Mouse (Mus musculus) megakaryocyte, embryonic 14.5 days (primary cell): ENCODE data around the gene Raph1. TPM values are rescaled to one million over a fixed set of nuclear protein-coding genes. Genes with fewer than 3 reads are reported as not detected.

Experiments used
- H3K27me3 ChIP-seq: replicated peaks from 2 replicates; pipeline ENCODE3; 2012; ENCODE audit warnings: inconsistent platforms
- H3K36me3 ChIP-seq: replicated peaks from 2 replicates; pipeline ENCODE3; 2012; ENCODE audit warnings: low read length, inconsistent platforms, mixed read lengths
- H3K4me1 ChIP-seq: 2 replicates; pipeline ENCODE4 v1.6.1; 2012; ENCODE audit warnings: inconsistent platforms
- H3K4me3 ChIP-seq: replicated peaks from 2 replicates; pipeline ENCODE3; 2012; ENCODE audit warnings: moderate library complexity, mild to moderate bottlenecking, inconsistent platforms
- H3K9me3 ChIP-seq: 2 replicates; pipeline ENCODE4 v1.6.1; 2012; ENCODE audit warnings: inconsistent platforms
- FLI1 ChIP-seq: IDR thresholded peaks from 2 replicates; pipeline ENCODE4 v1.6.1; 2012; ENCODE audit warnings: low read length, inconsistent platforms, mixed read lengths
- GATA1 ChIP-seq: IDR thresholded peaks from 3 replicates; pipeline ENCODE4 v1.6.1; 2012; ENCODE audit warnings: mixed read lengths, low read length, inconsistent platforms, borderline replicate concordance
- polyA plus RNA-seq: library from polyadenylated mRNA; stranded (reverse); fragments of >175 nt; gene quantifications from 2 replicates; pipeline ENCODE4 v1.2.3, GENCODE M21; 2012; ENCODE audit warnings: low replicate concordance; ENCODE audit not compliant: insufficient read depth

The Raph1 gene
- polyA plus RNA-seq, 1 experiment = 4.9 TPM

DNA sequence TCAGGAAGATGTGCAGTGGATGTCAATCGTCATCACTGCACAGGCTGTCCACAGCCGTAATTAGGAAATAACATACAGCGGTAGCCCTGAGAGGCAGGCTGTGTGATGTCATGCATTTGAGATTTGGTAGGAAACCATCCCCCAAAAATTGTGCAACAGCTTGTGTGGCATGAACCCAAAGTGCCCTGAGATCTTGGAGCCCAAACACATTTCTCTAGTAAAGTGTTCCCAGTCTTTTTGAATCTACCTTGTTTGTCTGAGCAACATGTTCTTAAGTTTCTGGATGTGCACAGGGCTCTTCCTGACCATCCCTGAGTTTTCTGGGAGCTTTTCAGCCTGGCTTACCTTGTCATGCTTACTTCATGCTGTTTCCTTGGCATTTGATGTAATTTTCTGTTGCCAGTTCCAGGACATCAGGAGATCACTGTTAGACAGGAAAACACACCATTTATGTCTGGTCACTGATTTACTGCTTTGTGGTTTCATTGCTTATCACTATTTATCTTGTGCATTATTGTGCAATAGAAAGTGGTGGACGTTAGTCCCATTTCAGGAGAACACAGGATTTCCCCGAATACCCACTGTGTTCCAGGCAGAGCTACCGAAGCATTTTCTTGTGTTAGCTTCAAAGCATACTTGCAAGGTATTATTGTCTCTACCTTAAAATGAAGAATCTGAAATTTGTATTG, 32.3 kb upstream of the Raph1 start:
- TF ChIP-seq FLI1 = no peak
- no peak for TF ChIP-seq GATA1
- Histone ChIP-seq H3K4me1 (no peaks in the 10 kb centered on the region), H3K9me3 (no peaks in the 10 kb centered on the region), H3K4me3 (no peak overlapping the region), H3K27me3 (no peaks in the 10 kb centered on the region), H3K36me3 (no peaks in the 10 kb centered on the region)

DNA sequence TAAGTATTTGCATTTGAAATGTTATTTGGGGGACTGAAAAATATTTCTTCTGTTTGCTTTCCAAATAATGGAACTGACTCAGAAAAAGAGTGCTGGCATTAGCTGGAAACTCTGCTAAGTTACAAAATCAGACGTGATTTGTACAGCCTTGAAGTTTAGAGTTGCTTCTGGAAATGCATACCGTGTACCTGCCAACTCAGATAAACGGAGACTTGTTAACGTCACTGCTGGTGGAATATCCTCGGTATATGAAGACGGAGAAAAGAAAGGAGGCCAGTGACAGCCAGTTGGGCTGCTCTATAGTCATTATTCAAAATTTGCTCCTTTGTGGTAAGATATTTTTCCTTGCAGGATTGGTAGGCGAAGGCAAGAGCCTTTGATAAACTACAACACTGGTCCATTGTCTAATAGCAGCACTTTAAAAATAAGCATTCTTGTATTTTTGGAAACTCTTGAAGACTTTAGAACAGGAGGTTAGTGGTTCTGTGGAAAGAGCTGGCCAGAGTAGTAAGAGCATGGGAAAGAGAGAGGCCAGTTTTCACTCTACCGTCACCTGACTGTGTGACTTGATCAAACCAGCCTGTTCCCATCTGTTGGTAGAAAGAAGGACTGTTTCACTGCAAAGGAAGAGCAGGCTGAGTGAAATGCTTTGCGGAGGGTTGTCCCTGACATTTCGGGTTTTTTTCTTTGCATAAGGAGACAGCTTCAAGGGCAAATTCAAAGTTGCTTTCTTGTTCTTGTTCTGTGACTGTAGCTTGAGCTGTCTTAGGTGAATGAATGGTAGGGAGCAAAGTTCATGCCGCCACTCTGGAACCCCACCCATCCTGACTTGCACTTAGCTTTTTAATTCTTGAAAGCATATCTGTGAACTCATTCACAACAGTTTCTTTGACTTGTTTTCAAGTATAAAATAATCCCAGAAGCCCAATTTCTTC, 29.7 kb upstream of the Raph1 start:
- TF ChIP-seq GATA1 (no peak), FLI1 (no peak)
- Histone ChIP-seq H3K27me3 (no peaks in the 10 kb centered on the region), H3K4me1 (no peaks in the 10 kb centered on the region), H3K4me3 (no peak overlapping the region), H3K9me3 (no peaks in the 10 kb centered on the region), H3K36me3 (no peaks in the 10 kb centered on the region)

GRCm38 (mm10) chr1:60593101-60593500, 26.2 kb upstream of the Raph1 start:
- Histone ChIP-seq H3K4me3 (no peak overlapping the region), H3K27me3 (no peaks in the 10 kb centered on the region), H3K36me3 (no peaks in the 10 kb centered on the region), H3K9me3 (peaks cover 7% of the 10 kb centered on the region), H3K4me1 (0 out of 2 replicates have a peak, but pooled peaks cover 3% of the 10 kb centered on the region)
- TF ChIP-seq FLI1 (no peak), GATA1 (no peak)

GRCm38 (mm10) chr1:60588887-60589629, 22.2 kb upstream of the Raph1 start:
- no peak for TF ChIP-seq GATA1
- no peak for TF ChIP-seq FLI1
- Histone ChIP-seq H3K4me3 (no peak overlapping the region), H3K9me3 (peaks cover 16% of the 10 kb centered on the region), H3K27me3 (no peaks in the 10 kb centered on the region), H3K36me3 (no peaks in the 10 kb centered on the region), H3K4me1 (0 out of 2 replicates have a peak, but pooled peaks cover 3% of the 10 kb centered on the region)

- Histone ChIP-seq H3K27me3 (no peaks in the 10 kb centered on the region), H3K4me1 (peaks cover 10% of the 10 kb centered on the region; the same call in 1 of the 2 replicates), H3K4me3 (no peak overlapping the region), H3K9me3 (peaks cover 2% of the 10 kb centered on the region; the same call in 1 of the 2 replicates), H3K36me3 (no peaks in the 10 kb centered on the region)
- TF ChIP-seq FLI1 (no peak), GATA1 (no peak)
Observed at GRCm38 (mm10) chr1:60580990-60581389, 14.1 kb upstream of the Raph1 start.

DNA sequence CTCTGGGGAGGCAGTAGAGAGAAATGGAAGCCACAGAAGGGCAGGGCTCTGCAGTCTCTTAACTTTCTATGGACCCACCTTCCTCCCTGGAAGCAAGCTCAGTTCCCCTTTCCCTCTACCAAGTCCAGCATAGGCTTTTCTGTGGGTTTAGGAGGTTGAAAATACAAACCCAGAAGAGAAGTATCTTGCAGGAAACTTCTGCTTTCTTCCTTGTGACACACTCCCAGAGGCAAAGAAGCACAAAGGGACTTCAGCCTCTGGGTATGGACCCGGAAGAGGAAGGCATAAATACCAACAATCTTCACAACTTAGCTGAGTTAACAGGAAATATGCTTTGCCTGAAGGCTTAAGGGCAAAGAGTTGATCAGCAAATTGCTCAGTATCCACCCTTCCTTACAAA, 13.0 kb upstream of the Raph1 start:
- Histone ChIP-seq H3K36me3 (no peaks in the 10 kb centered on the region), H3K9me3 (no peaks in the 10 kb centered on the region), H3K4me3 (no peak overlapping the region), H3K27me3 (no peaks in the 10 kb centered on the region), H3K4me1 (peaks cover 10% of the 10 kb centered on the region; the same call in 1 of the 2 replicates)
- TF ChIP-seq GATA1 (no peak), FLI1 (no peak)

DNA sequence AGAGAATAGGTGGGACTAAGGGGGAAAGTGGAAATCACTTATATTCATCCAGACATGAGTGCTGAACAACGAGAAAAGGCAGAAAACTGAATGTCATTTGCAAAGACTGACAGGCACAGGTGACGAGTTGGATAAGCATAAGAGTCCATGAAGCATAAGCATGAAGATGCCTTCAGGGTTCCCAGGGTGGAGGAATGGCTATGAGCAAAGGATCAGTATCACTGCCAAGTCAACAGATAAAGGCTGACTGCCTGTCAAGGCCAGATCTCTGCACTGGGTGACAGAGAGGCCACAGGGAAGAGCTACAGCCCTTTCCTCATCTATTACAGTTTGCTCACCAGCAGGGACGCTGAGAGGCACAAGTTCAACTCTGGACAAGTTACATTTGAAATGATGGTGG, 5.8 kb upstream of the Raph1 start:
- H3K36me3 ChIP-seq = no peaks in the 10 kb centered on the region
- TF ChIP-seq FLI1 (no peak), GATA1 (no peak)

DNA sequence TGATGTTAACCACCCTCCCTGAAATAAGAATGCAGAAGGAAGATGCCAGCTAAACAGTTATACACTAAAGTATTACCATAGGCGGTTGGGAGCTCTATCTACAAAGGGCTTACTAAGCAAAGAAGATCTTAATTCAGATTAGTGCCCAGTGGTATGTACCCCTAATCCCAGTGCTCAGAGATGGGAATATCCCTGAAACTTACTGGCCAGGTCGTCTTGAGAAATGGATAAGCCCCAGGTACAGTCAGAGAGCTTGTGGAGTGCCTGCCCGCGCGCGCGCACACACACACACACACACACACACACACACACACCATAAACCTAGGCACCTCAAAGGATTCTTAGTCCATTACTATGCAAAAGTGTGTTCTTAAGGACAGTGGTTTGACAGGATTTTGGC, 2.8 kb upstream of the Raph1 start:
- Histone ChIP-seq H3K4me3 (no peak overlapping the region), H3K36me3 (no peaks in the 10 kb centered on the region), H3K9me3 (no peaks in the 10 kb centered on the region), H3K4me1 (peaks cover 30% of the 10 kb centered on the region), H3K27me3 (peaks cover 48% of the 10 kb centered on the region)
- TF ChIP-seq GATA1 = no peak

More for the DNA sequence above, 5.8 kb upstream of the Raph1 start:
- peaks cover 10% of the 10 kb centered on the region for H3K4me1 ChIP-seq
- H3K4me3 ChIP-seq = no peak overlapping the region
- peaks cover 21% of the 10 kb centered on the region for H3K27me3 ChIP-seq
- no peaks in the 10 kb centered on the region for H3K9me3 ChIP-seq

- Histone ChIP-seq H3K9me3 (no peaks in the 10 kb centered on the region), H3K4me3 (peak overlapping the region; percentile 65)
Observed at GRCm38 (mm10) chr1:60569210-60569609, 2.3 kb upstream of the Raph1 start.

More at GRCm38 (mm10) chr1:60569210-60569609, 2.3 kb upstream of the Raph1 start:
- peaks cover 49% of the 10 kb centered on the region for H3K27me3 ChIP-seq
- TF ChIP-seq FLI1 = no peak
- no peak for TF ChIP-seq GATA1
- peaks cover 30% of the 10 kb centered on the region for H3K4me1 ChIP-seq
- no peaks in the 10 kb centered on the region for H3K36me3 ChIP-seq
